Comparison of ENCODE assay signal across 19 mouse cellular contexts in genomic region chr15:59830553-59831462, GRCm38 (mm10).
A peak's percentile ranks its signal among the peaks of the same experiment; 100 is the strongest.
DNase-seq lines count a peak whose midpoint lies in the region; ATAC-seq and TF ChIP-seq lines count a peak whose summit lies in the region.
"Had no signal": no experiment of that assay in that cellular context is flagged by ENCODE, and none has a peak within 500 bp of the region (broad histone marks: within the 10 kb centered on the region; RNA-seq: fewer than 3 reads in every experiment).

No protein-coding gene starts in this region.

- H3K9me3 ChIP-seq in limb, embryonic 15.5 days, result no peaks in the 10 kb centered on the region
- H3K9me3 ChIP-seq: embryonic facial prominence, embryonic 13.5 days; forebrain, embryonic 12.5 days; heart, embryonic 15.5 days; neural tube, embryonic 12.5 days had no signal

- H3K36me3 ChIP-seq in limb, embryonic 15.5 days, result no peaks in the 10 kb centered on the region
- H3K36me3 ChIP-seq: embryonic facial prominence, embryonic 13.5 days; forebrain, embryonic 12.5 days; heart, embryonic 15.5 days; neural tube, embryonic 12.5 days had no signal

- no peak overlapping the region for H3K9ac ChIP-seq in limb, embryonic 15.5 days
- H3K9ac ChIP-seq: embryonic facial prominence, embryonic 13.5 days; forebrain, embryonic 12.5 days; heart, embryonic 15.5 days; neural tube, embryonic 12.5 days had no signal

- no peaks in the 10 kb centered on the region for H3K27me3 ChIP-seq in limb, embryonic 15.5 days
- H3K27me3 ChIP-seq: embryonic facial prominence, embryonic 13.5 days; forebrain, embryonic 12.5 days; heart, embryonic 15.5 days; neural tube, embryonic 12.5 days; Patski had no signal

- peak; percentile 53 for DNase-seq in lung, postnatal 36 days
- no peak for DNase-seq in lung, adult 2 months
- DNase-seq in gonadal fat pad, adult 2 months (ENCODE audit: low read depth), result peak; percentile 42
- no peak for DNase-seq in gastrocnemius, postnatal 4 days (ENCODE audit: low spot score in 2 of 2)
- no peak for DNase-seq in urinary bladder, postnatal 4 days (ENCODE audit: low spot score in 2 of 2)
- no peak for DNase-seq in cerebellum, adult 11 months
- DNase-seq: cerebellum, postnatal 25 days; heart, adult 18-20 months; kidney, postnatal 10 days; midbrain, embryonic 14.5 days; right cerebral cortex, postnatal 25 days; thymus, postnatal 25 days had no signal

- peaks cover 3% of the 10 kb centered on the region; the same call in 1 of the 2 replicates for H3K4me1 ChIP-seq in lung, adult 2 months (ENCODE audit: control insufficient read depth, insufficient read depth, low read length)
- H3K4me1 ChIP-seq in limb, embryonic 15.5 days, result peaks cover 7% of the 10 kb centered on the region

- H3K27ac ChIP-seq in limb, embryonic 15.5 days, result no peak overlapping the region
- H3K27ac ChIP-seq: embryonic facial prominence, embryonic 13.5 days; forebrain, embryonic 12.5 days; heart, embryonic 15.5 days; neural tube, embryonic 12.5 days had no signal

- ATAC-seq in limb, embryonic 15.5 days (ENCODE audit: insufficient number of reproducible peaks, low FRiP score, low TSS enrichment, low read depth), result peak; percentile 25; the same call in 1 of the 2 replicates
- ATAC-seq: inflammation-experienced regulatory T-cells, adult 6 months; Patski had no signal

- H3K4me2 ChIP-seq in limb, embryonic 15.5 days, result no peak overlapping the region
- H3K4me2 ChIP-seq: embryonic facial prominence, embryonic 13.5 days; forebrain, embryonic 12.5 days; heart, embryonic 15.5 days; neural tube, embryonic 12.5 days had no signal

- no peak overlapping the region for H3K4me3 ChIP-seq in lung, adult 2 months (replicated peaks; ENCODE audit: extremely low read depth, low read depth, low read length)
- no peak overlapping the region for H3K4me3 ChIP-seq in limb, embryonic 15.5 days
- H3K4me3 ChIP-seq: embryonic facial prominence, embryonic 13.5 days; forebrain, embryonic 12.5 days; heart, embryonic 15.5 days; neural tube, embryonic 12.5 days had no signal

- TF ChIP-seq CTCF in lung, adult 2 months (IDR thresholded peaks at IDR 0.05; ENCODE audit: insufficient read depth, low read length), result no peak

- TF ChIP-seq POLR2A in lung, adult 2 months (IDR thresholded peaks at IDR 0.05; ENCODE audit: borderline replicate concordance, extremely low read depth, low read depth, low read length), result no peak

- WGBS in lung, adult 2 months, result 71% methylated on average over 17 of the region's 17 CpGs
- 61% methylated on average over 17 of the region's 17 CpGs for WGBS in limb, embryonic 15.5 days

Comparison
In these comparisons a context has a peak if more than half of its experiments do, and no peak if none do; other contexts are left out.
1. DNase-seq: peak in lung, postnatal 36 days (single experiment) and gonadal fat pad, adult 2 months (single experiment); none in lung, adult 2 months (single experiment), gastrocnemius, postnatal 4 days (0 of 2), urinary bladder, postnatal 4 days (0 of 2) and cerebellum, adult 11 months (single experiment).